Mouse (Mus musculus) E14TG2a.4 (cell line): ENCODE measurements around the gene Dcdc2a.

Source experiments
- H3K27me3 ChIP-seq: 2 replicates; pipeline ENCODE4 v1.6.1; 2014; ENCODE audit warnings: low read length, control low read depth; ENCODE audit not compliant: insufficient read depth
- H3K36me3 ChIP-seq: 2 replicates; pipeline ENCODE4 v1.6.1; 2014; ENCODE audit warnings: low read length, control low read depth; ENCODE audit not compliant: insufficient read depth
- H3K4me1 ChIP-seq: replicated peaks from 2 replicates; pipeline ENCODE4 v1.6.1; 2014; ENCODE audit warnings: low read depth, low read length, control low read depth
- H3K4me3 ChIP-seq: replicated peaks from 2 replicates; pipeline ENCODE4 v1.5.1; 2014; ENCODE audit warnings: mild to moderate bottlenecking, low read length
- H3K9me3 ChIP-seq: 2 replicates; pipeline ENCODE4 v1.6.1; 2014; ENCODE audit warnings: low read length, control low read depth
- CTCF ChIP-seq: conservative IDR thresholded peaks from 2 replicates; pipeline ENCODE4 v1.5.1; 2014; ENCODE audit warnings: low read length
- NANOG ChIP-seq: IDR thresholded peaks from 2 replicates; pipeline ENCODE4 v1.6.1; 2014; ENCODE audit warnings: borderline replicate concordance, low read length, mixed read lengths
- POU5F1 ChIP-seq: IDR thresholded peaks from 2 replicates; pipeline ENCODE4 v1.6.1; 2014; ENCODE audit warnings: low read length, borderline replicate concordance

Gene Dcdc2a

DNA sequence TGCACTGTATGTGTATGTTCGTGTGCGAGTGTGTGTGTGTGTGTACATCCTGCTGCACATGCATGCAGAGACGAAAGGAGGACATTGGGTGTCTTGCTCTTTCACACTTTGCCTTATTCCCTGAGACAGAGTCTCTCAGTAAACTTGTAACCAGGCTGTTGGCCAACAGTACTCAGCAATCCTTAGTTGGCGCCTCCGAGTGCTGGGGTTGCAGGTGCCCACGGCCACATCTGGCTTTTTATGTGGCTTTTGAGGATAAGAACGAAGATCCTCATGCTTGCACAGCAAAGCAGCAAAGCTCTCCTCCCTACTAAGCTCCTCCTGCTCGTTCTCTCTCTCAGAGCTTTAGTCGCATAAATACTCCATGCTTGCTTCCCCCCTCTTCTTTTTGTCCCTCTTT lies 73.0 kb downstream of the Dcdc2a start:
- H3K4me1 ChIP-seq, result no peaks in the 10 kb centered on the region
- no peaks in the 10 kb centered on the region; the same call in 1 of the 2 replicates for H3K27me3 ChIP-seq
- no peaks in the 10 kb centered on the region for H3K9me3 ChIP-seq
- H3K36me3 ChIP-seq, result no peaks in the 10 kb centered on the region
- no peak for TF ChIP-seq CTCF
- no peak for TF ChIP-seq NANOG
- no peak for TF ChIP-seq POU5F1
- no peak overlapping the region for H3K4me3 ChIP-seq

DNA sequence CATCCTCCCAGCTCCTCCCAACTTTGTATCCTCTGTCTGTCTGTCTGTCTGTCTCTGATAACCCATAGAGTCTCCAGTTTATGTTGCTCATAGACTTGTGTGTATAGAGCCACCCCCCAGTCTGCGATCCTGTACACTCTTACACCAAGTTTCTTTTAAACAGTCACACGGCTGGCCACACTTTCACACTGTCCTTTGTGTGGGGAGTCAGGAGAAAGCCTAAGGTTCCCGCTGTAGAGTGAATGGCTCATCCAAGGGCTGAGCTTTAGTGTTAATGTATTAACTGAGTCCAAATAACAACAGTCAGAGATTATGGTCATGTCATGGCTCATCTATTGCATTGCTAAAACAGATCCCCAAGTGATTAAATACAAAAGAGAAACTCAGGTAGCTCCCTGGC lies 87.3 kb downstream of the Dcdc2a start:
- Histone ChIP-seq H3K27me3 (no peaks in the 10 kb centered on the region), H3K36me3 (no peaks in the 10 kb centered on the region), H3K4me3 (no peak overlapping the region), H3K9me3 (peaks cover 14% of the 10 kb centered on the region; the same call in 1 of the 2 replicates), H3K4me1 (0 out of 2 replicates have a peak, but pooled peaks cover 8% of the 10 kb centered on the region)
- TF ChIP-seq POU5F1, result no peak
- no peak for TF ChIP-seq NANOG
- TF ChIP-seq CTCF, result no peak

DNA sequence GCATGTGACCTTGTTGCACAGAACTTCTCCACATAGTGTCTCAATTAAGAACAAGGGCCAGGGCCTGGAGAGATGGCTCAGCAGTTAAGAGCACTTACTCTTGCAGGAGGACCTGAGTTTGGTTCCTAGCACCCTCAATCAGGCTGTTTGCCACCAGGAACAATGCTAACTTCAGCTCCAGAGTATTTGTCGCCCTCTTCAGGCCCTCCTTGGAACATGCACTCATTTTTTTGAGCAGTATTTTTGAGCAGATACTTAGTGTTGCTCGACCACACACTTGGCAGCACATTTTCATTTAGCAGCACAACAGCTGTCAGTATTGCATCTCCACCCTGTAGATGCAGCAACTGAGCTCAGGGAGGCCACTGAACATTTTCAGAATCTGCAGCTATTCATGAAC lies 88.3 kb downstream of the Dcdc2a start:
- 0 out of 2 replicates have a peak, but pooled peaks cover 8% of the 10 kb centered on the region for H3K4me1 ChIP-seq
- no peak for TF ChIP-seq POU5F1
- peak; percentile 50 for TF ChIP-seq CTCF
- H3K4me3 ChIP-seq, result no peak overlapping the region
- no peaks in the 10 kb centered on the region for H3K27me3 ChIP-seq
- peaks cover 14% of the 10 kb centered on the region; the same call in 1 of the 2 replicates for H3K9me3 ChIP-seq
- no peaks in the 10 kb centered on the region for H3K36me3 ChIP-seq

DNA sequence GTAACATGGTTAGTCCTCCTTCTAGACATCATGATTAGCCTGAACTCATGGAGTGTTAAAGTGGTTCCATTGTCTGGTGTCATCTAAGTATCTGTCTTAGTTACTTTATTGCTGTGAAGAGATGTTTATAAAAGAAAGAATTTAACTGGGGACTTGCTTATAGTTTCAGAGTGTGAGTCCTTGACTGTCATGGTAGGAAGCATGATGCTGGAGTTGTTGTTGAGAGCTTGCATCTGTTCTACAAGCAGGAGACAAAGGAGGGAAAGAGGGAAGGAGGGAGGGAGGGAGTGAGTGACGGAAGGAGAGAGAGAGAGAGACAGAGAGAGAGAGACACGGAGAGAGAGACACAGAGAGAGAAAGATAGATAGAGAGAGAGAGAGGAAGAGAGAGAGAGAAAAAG lies 90.4 kb downstream of the Dcdc2a start:
- Histone ChIP-seq H3K9me3 (peaks cover 18% of the 10 kb centered on the region; the same call in 1 of the 2 replicates), H3K27me3 (no peaks in the 10 kb centered on the region), H3K36me3 (no peaks in the 10 kb centered on the region), H3K4me1 (0 out of 2 replicates have a peak, but pooled peaks cover 12% of the 10 kb centered on the region), H3K4me3 (no peak overlapping the region)
- TF ChIP-seq CTCF, result no peak
- TF ChIP-seq NANOG, result no peak
- no peak for TF ChIP-seq POU5F1

DNA sequence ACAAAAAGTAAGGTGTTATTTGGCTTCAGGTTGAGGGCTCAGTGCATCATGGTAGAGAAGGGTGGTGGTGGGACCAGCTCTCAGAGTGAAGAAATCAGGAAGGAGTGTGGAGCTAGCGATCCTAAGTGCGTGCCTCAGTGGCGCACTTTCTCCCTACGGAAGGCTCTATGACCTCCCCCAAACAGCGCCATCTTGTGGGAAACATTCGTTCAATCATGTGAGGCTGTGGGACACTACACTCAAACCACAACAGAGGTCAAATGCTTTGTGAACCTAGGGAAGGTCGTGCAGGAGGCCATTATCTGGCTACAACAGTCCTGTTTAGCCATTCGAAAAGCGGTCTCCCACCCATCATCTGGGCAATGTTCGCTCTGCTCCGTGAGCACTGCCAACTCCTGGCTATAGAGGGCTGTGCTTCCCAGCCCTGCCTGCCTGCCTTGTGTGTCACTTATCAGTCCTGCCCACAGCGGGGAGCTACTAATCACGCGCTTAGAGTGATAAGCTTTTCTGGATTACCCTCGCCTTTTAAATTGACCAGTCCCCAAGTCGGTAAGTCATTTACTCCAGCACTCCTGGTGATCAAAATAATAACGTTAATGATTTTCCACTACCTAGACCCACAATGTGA lies 94.5 kb downstream of the Dcdc2a start:
- Histone ChIP-seq H3K9me3 (peaks cover 11% of the 10 kb centered on the region; the same call in 1 of the 2 replicates), H3K27me3 (no peaks in the 10 kb centered on the region), H3K4me3 (no peak overlapping the region), H3K36me3 (no peaks in the 10 kb centered on the region), H3K4me1 (0 out of 2 replicates have a peak, but pooled peaks cover 12% of the 10 kb centered on the region)
- peak; percentile 48 for TF ChIP-seq CTCF
- TF ChIP-seq NANOG, result no peak

DNA sequence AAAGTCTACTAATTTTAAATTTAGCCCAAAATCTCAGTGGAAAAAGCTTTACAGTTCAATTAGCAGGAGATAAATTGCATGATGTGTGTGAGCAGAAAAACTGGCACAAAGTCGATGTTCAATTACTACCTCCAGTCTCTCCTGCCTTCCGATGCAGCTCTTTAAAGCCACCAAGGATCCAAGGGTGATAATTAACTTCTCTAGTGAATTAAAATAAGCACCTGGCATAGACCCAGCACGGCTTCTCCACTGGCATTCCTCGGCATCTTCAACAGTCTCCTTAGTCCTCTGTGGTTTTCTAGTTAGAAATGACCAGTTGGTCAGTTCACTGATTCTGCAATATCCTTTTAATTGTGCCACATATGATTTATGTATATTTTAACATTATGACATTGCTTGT lies 95.1 kb downstream of the Dcdc2a start:
- H3K4me1 ChIP-seq, result 0 out of 2 replicates have a peak, but pooled peaks cover 6% of the 10 kb centered on the region
- no peak for TF ChIP-seq POU5F1
- no peaks in the 10 kb centered on the region for H3K27me3 ChIP-seq
- peaks cover 5% of the 10 kb centered on the region; the same call in 1 of the 2 replicates for H3K9me3 ChIP-seq
- H3K36me3 ChIP-seq, result no peaks in the 10 kb centered on the region
- H3K4me3 ChIP-seq, result no peak overlapping the region

DNA sequence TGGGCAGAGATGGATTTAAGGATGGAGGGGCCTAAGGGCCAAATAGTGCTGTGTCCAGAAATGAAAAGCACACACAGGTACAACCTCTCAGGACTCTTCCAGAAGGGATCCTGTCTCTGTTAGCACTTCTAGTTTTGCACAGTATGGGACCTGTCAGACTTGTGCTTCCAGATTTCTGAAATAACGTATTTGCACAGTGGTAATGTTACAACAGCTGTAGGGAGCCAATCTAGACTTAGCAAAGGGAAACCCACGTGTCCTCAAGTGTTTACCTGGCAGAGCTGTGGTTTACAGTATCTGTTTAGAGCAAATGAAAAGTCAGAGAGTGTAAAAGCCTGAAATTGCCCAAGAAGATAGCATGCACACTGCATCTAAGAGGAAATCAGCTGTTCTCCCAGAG lies 104.1 kb downstream of the Dcdc2a start:
- no peak for TF ChIP-seq NANOG
- no peak for TF ChIP-seq CTCF
- no peak for TF ChIP-seq POU5F1
- Histone ChIP-seq H3K36me3 (no peaks in the 10 kb centered on the region), H3K4me3 (no peak overlapping the region), H3K4me1 (no peaks in the 10 kb centered on the region), H3K9me3 (no peaks in the 10 kb centered on the region), H3K27me3 (no peaks in the 10 kb centered on the region)

DNA sequence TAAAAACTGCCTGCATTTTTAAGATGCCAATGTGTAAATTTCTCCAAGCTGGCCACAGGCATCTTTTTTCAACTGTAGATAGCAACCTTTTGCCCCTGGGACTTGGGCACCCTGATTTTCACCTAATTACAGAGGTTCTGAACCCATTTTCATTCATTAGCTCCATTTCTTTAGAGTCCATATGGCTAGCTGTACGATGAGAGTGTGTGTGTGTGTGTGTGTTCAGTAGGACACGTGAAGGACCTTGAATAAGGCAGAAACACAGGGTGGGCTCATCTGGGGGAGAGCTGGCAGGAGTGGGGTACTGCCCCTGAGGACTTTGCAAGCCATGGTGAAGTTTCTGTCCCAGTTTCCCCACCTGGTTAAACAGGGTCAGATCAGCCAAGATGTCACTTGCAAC lies 105.0 kb downstream of the Dcdc2a start:
- Histone ChIP-seq H3K4me3 (no peak overlapping the region), H3K27me3 (no peaks in the 10 kb centered on the region), H3K9me3 (no peaks in the 10 kb centered on the region; the same call in 1 of the 2 replicates), H3K36me3 (no peaks in the 10 kb centered on the region), H3K4me1 (no peaks in the 10 kb centered on the region)
- TF ChIP-seq POU5F1, result no peak
- TF ChIP-seq CTCF, result no peak
- TF ChIP-seq NANOG, result no peak

DNA sequence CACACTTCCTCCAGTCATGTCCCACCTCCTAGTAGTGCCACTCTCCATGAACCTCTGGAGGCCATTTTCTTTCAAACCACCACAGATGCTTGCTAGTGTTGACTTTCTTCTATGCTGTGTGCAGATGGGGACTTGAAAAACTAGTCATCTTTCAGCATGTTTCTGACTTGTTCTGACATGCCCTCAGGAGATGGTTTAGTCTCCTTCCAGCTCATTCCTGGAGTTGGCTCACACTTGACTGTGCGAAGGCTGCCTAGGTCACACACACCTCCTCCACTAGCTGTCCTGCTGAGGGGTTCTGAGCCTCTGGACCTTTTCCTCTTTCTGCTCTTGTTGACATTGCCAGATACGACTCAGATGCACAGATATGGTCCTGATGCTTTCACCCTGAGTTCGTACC lies 106.8 kb downstream of the Dcdc2a start:
- TF ChIP-seq POU5F1 (no peak), NANOG (no peak), CTCF (no peak)
- H3K9me3 ChIP-seq, result no peaks in the 10 kb centered on the region; the same call in 1 of the 2 replicates
- no peaks in the 10 kb centered on the region for H3K36me3 ChIP-seq
- no peak overlapping the region for H3K4me3 ChIP-seq
- H3K4me1 ChIP-seq, result no peaks in the 10 kb centered on the region
- H3K27me3 ChIP-seq, result no peaks in the 10 kb centered on the region
